Mouse (Mus musculus) bone marrow, adult 2 months (tissue): ENCODE data around the gene Ipo4.

ENCODE experiments used
- CTCF ChIP-seq: fragments of 200-500 bp; IDR thresholded peaks from 2 replicates; pipeline ENCODE4 v1.5.1; 2011; ENCODE audit warnings: low read length, control low read depth; ENCODE audit not compliant: control insufficient read depth, insufficient read depth
- POLR2A ChIP-seq: fragments of 200-500 bp; IDR thresholded peaks from 2 replicates; pipeline ENCODE4 v1.6.1; 2011; ENCODE audit warnings: low read depth, mild to moderate bottlenecking, control low read depth, low read length, borderline replicate concordance; ENCODE audit not compliant: control insufficient read depth

- TF ChIP-seq POLR2A (no peak), CTCF (no peak)
Observed at GRCm38 (mm10) chr14:55586149-55586548, 49.6 kb downstream of the Ipo4 start.
